Mouse (Mus musculus) forebrain, embryonic 13.5 days (tissue): ENCODE data around the gene Tspan9. TPM values are rescaled to one million over a fixed set of nuclear protein-coding genes. Genes with fewer than 3 reads are reported as not detected.
A peak's percentile ranks its signal among the peaks of the same experiment; 100 is the strongest.

Experiments
- ATAC-seq: fragments of 200-750 bp; cut with Nextera tagmentation; 2 replicates; pipeline ENCODE4 v1.8.0; 2017
- H3K27ac ChIP-seq: fragments of 300-500 bp; sonication (generic); 2 replicates; pipeline ENCODE4 v1.5.1; 2015; ENCODE audit warnings: inconsistent platforms, mild to moderate bottlenecking, moderate library complexity
- H3K27me3 ChIP-seq: fragments of 300-500 bp; sonication (generic); 2 replicates; pipeline ENCODE4 v1.6.1; 2015; ENCODE audit warnings: mild to moderate bottlenecking, inconsistent platforms
- H3K36me3 ChIP-seq: fragments of 300-500 bp; sonication (generic); 2 replicates; pipeline ENCODE4 v1.6.1; 2015; ENCODE audit warnings: mild to moderate bottlenecking, inconsistent platforms; ENCODE audit not compliant: poor library complexity, severe bottlenecking
- H3K4me1 ChIP-seq: fragments of 300-500 bp; sonication (generic); 2 replicates; pipeline ENCODE4 v1.6.1; 2015; ENCODE audit warnings: inconsistent platforms
- H3K4me2 ChIP-seq: fragments of 300-500 bp; sonication (generic); 2 replicates; pipeline ENCODE4 v1.6.1; 2015; ENCODE audit warnings: inconsistent platforms, mild to moderate bottlenecking, moderate library complexity
- H3K4me3 ChIP-seq: fragments of 300-500 bp; sonication (generic); 2 replicates; pipeline ENCODE4 v1.5.1; 2015; ENCODE audit warnings: mild to moderate bottlenecking, inconsistent platforms
- H3K9ac ChIP-seq: fragments of 300-500 bp; sonication (generic); 2 replicates; pipeline ENCODE4 v1.6.1; 2015; ENCODE audit warnings: mild to moderate bottlenecking, inconsistent platforms
- H3K9me3 ChIP-seq: fragments of 300-500 bp; sonication (generic); replicated peaks from 2 replicates; pipeline ENCODE4 v1.6.1; 2016; ENCODE audit warnings: inconsistent platforms
- WGBS: fragments of 180-500 bp; shearing (Covaris S2); methylation state at CpG from one replicate; pipeline ENCODE4 v1.1.7; 2015; 5-methylcytosine and 5-hydroxymethylcytosine counted together
- polyA plus RNA-seq: library from polyadenylated mRNA; unstranded; fragments of >200 nt; fragmentation: Nextera tagmentation; extraction: Ambion mirVana; gene quantifications from 2 replicates; pipeline ENCODE4 v1.2.1, GENCODE M21; 2015

Tspan9 gene
- polyA plus RNA-seq, 1 experiment from 2014 or later: 20.6 TPM

GRCm38 (mm10) chr6:127945725-127946124, 197.7 kb downstream of the Tspan9 start:
- 60% methylated on average over 9 of the region's 9 CpGs for WGBS
- Histone ChIP-seq H3K4me2 (no peak overlapping the region), H3K4me1 (no peaks in the 10 kb centered on the region), H3K27ac (no peak overlapping the region), H3K9me3 (no peaks in the 10 kb centered on the region), H3K27me3 (no peaks in the 10 kb centered on the region), H3K36me3 (peaks cover 21% of the 10 kb centered on the region), H3K9ac (no peak overlapping the region), H3K4me3 (no peak overlapping the region)
- ATAC-seq: peak; percentile 86

- Histone ChIP-seq H3K4me3 (no peak overlapping the region), H3K9me3 (no peaks in the 10 kb centered on the region), H3K27ac (no peak overlapping the region), H3K9ac (no peak overlapping the region), H3K4me1 (no peaks in the 10 kb centered on the region), H3K4me2 (no peak overlapping the region), H3K36me3 (peaks cover 11% of the 10 kb centered on the region), H3K27me3 (no peaks in the 10 kb centered on the region)
- 90% methylated on average over 8 of the region's 8 CpGs for WGBS
- ATAC-seq: no peak
These were observed 201.0 kb downstream of the Tspan9 start for GRCm38 (mm10) chr6:127942421-127942820.

GRCm38 (mm10) chr6:127935105-127935504, 208.3 kb downstream of the Tspan9 start:
- Histone ChIP-seq H3K4me2 (no peak overlapping the region), H3K9me3 (no peaks in the 10 kb centered on the region), H3K9ac (no peak overlapping the region), H3K36me3 (peaks cover 9% of the 10 kb centered on the region; the same call in 1 of the 2 replicates), H3K27me3 (no peaks in the 10 kb centered on the region), H3K4me3 (no peak overlapping the region), H3K27ac (no peak overlapping the region), H3K4me1 (0 out of 2 replicates have a peak, but pooled peaks cover 6% of the 10 kb centered on the region)
- no peak for ATAC-seq
- 84% methylated on average over 3 of the region's 3 CpGs for WGBS

GRCm38 (mm10) chr6:127933841-127934240, 209.6 kb downstream of the Tspan9 start:
- Histone ChIP-seq H3K9ac (no peak overlapping the region), H3K27ac (no peak overlapping the region), H3K4me1 (0 out of 2 replicates have a peak, but pooled peaks cover 6% of the 10 kb centered on the region), H3K4me3 (no peak overlapping the region), H3K27me3 (no peaks in the 10 kb centered on the region), H3K36me3 (peaks cover 15% of the 10 kb centered on the region; the same call in 1 of the 2 replicates), H3K4me2 (no peak overlapping the region), H3K9me3 (no peaks in the 10 kb centered on the region)
- 83% methylated on average over 5 of the region's 5 CpGs for WGBS
- ATAC-seq: no peak

- WGBS: 76% methylated on average over 5 of the region's 5 CpGs
- H3K4me2 ChIP-seq: no peak overlapping the region
- H3K4me1 ChIP-seq: 0 out of 2 replicates have a peak, but pooled peaks cover 6% of the 10 kb centered on the region
- no peaks in the 10 kb centered on the region for H3K9me3 ChIP-seq
- ATAC-seq: no peak
- no peak overlapping the region for H3K9ac ChIP-seq
- H3K27ac ChIP-seq: no peak overlapping the region
- H3K4me3 ChIP-seq: no peak overlapping the region
- peaks cover 15% of the 10 kb centered on the region; the same call in 1 of the 2 replicates for H3K36me3 ChIP-seq
- no peaks in the 10 kb centered on the region for H3K27me3 ChIP-seq
These were observed 210.7 kb downstream of the Tspan9 start for GRCm38 (mm10) chr6:127932697-127933096.

- Histone ChIP-seq H3K27ac (no peak overlapping the region), H3K9ac (no peak overlapping the region), H3K36me3 (0 out of 2 replicates have a peak, but pooled peaks cover 6% of the 10 kb centered on the region), H3K27me3 (no peaks in the 10 kb centered on the region), H3K4me2 (no peak overlapping the region), H3K4me3 (no peak overlapping the region), H3K4me1 (peaks cover 8% of the 10 kb centered on the region; the same call in 1 of the 2 replicates), H3K9me3 (no peaks in the 10 kb centered on the region)
- no peak for ATAC-seq
- WGBS: 85% methylated on average over 5 of the region's 5 CpGs
These were observed 214.7 kb downstream of the Tspan9 start for GRCm38 (mm10) chr6:127928682-127929081.

GRCm38 (mm10) chr6:127925915-127926314, 217.5 kb downstream of the Tspan9 start:
- no peaks in the 10 kb centered on the region for H3K27me3 ChIP-seq
- H3K9me3 ChIP-seq: no peaks in the 10 kb centered on the region
- peaks cover 6% of the 10 kb centered on the region; the same call in 1 of the 2 replicates for H3K4me1 ChIP-seq
- ATAC-seq: peak; percentile 82
- no peak overlapping the region for H3K4me3 ChIP-seq
- no peak overlapping the region for H3K4me2 ChIP-seq
- H3K9ac ChIP-seq: no peak overlapping the region
- 0 out of 2 replicates have a peak, but pooled peaks cover 6% of the 10 kb centered on the region for H3K36me3 ChIP-seq
- WGBS: 54% methylated on average over 9 of the region's 9 CpGs
- H3K27ac ChIP-seq: no peak overlapping the region

- Histone ChIP-seq H3K4me2 (no peak overlapping the region), H3K36me3 (0 out of 2 replicates have a peak, but pooled peaks cover 6% of the 10 kb centered on the region), H3K9me3 (no peaks in the 10 kb centered on the region), H3K4me1 (peaks cover 12% of the 10 kb centered on the region), H3K27me3 (no peaks in the 10 kb centered on the region), H3K9ac (no peak overlapping the region), H3K27ac (no peak overlapping the region), H3K4me3 (no peak overlapping the region)
- 68% methylated on average over 6 of the region's 6 CpGs for WGBS
- ATAC-seq: no peak
These were observed 218.6 kb downstream of the Tspan9 start for GRCm38 (mm10) chr6:127924750-127925149.

GRCm38 (mm10) chr6:127923296-127923695, 220.1 kb downstream of the Tspan9 start:
- 77% methylated on average over 9 of the region's 9 CpGs for WGBS
- no peak overlapping the region for H3K27ac ChIP-seq
- no peaks in the 10 kb centered on the region for H3K27me3 ChIP-seq
- H3K9me3 ChIP-seq: no peaks in the 10 kb centered on the region
- no peak overlapping the region for H3K4me2 ChIP-seq
- no peak overlapping the region for H3K4me3 ChIP-seq
- no peak overlapping the region for H3K9ac ChIP-seq
- H3K36me3 ChIP-seq: no peaks in the 10 kb centered on the region
- H3K4me1 ChIP-seq: peaks cover 12% of the 10 kb centered on the region
- no peak for ATAC-seq

- H3K4me3 ChIP-seq: no peak overlapping the region
- H3K36me3 ChIP-seq: no peaks in the 10 kb centered on the region
- H3K27ac ChIP-seq: no peak overlapping the region
- ATAC-seq: no peak
- no peaks in the 10 kb centered on the region for H3K9me3 ChIP-seq
- H3K4me2 ChIP-seq: no peak overlapping the region
- H3K9ac ChIP-seq: no peak overlapping the region
- peaks cover 16% of the 10 kb centered on the region for H3K4me1 ChIP-seq
- WGBS: 55% methylated on average over 9 of the region's 9 CpGs
- H3K27me3 ChIP-seq: no peaks in the 10 kb centered on the region
These were observed 221.4 kb downstream of the Tspan9 start for GRCm38 (mm10) chr6:127921996-127922395.

GRCm38 (mm10) chr6:127920652-127921051, 222.7 kb downstream of the Tspan9 start:
- Histone ChIP-seq H3K27me3 (no peaks in the 10 kb centered on the region), H3K4me2 (no peak overlapping the region), H3K4me3 (no peak overlapping the region), H3K9me3 (0 out of 2 replicates have a peak, but pooled peaks cover 4% of the 10 kb centered on the region), H3K36me3 (peaks cover 8% of the 10 kb centered on the region), H3K9ac (no peak overlapping the region), H3K4me1 (peaks cover 14% of the 10 kb centered on the region), H3K27ac (no peak overlapping the region)
- ATAC-seq: peak; percentile 75
- WGBS: 4% methylated on average over 8 of the region's 8 CpGs

GRCm38 (mm10) chr6:127919491-127919890, 223.9 kb downstream of the Tspan9 start:
- Histone ChIP-seq H3K4me2 (no peak overlapping the region), H3K36me3 (peaks cover 13% of the 10 kb centered on the region), H3K4me1 (peaks cover 14% of the 10 kb centered on the region), H3K27me3 (no peaks in the 10 kb centered on the region), H3K27ac (no peak overlapping the region), H3K4me3 (no peak overlapping the region), H3K9ac (no peak overlapping the region), H3K9me3 (0 out of 2 replicates have a peak, but pooled peaks cover 4% of the 10 kb centered on the region)
- ATAC-seq: no peak
- 90% methylated on average over 6 of the region's 6 CpGs for WGBS

- no peak overlapping the region for H3K27ac ChIP-seq
- no peak for ATAC-seq
- 68% methylated on average over 4 of the region's 4 CpGs for WGBS
These were observed 225.7 kb downstream of the Tspan9 start for GRCm38 (mm10) chr6:127917712-127918111.

More at GRCm38 (mm10) chr6:127917712-127918111, 225.7 kb downstream of the Tspan9 start:
- H3K4me3 ChIP-seq: no peak overlapping the region
- H3K9me3 ChIP-seq: 0 out of 2 replicates have a peak, but pooled peaks cover 4% of the 10 kb centered on the region
- H3K9ac ChIP-seq: no peak overlapping the region
- H3K36me3 ChIP-seq: peaks cover 27% of the 10 kb centered on the region
- no peaks in the 10 kb centered on the region for H3K27me3 ChIP-seq
- H3K4me2 ChIP-seq: no peak overlapping the region
- peaks cover 14% of the 10 kb centered on the region for H3K4me1 ChIP-seq
